Comparison of ENCODE assay signal across 13 mouse cellular contexts in the genomic region with DNA sequence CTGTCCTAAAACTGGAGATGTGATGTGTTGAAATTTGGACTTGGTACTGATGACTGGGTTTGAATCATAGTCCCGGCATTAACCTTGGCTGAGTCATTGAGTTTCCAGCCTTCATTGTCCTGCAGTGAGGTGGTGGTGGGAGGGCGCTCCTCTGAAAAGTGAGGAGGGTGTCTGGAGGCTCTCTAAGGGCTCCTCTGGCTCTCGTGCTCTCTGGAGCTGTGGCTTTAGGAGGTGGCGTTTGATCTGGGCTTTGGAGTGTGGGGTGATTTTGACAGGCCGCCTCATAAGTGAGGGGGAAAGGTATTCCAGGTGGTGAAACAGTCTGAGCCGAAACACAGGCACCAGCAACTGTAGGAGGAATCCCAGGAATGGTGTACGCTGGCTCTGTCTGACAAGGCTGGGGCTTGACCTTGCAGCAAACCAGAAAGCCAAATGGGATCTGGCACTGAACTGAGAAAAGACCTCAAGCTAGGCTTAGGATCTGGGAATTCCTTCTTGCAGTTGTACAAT.
A peak's percentile ranks its signal among the peaks of the same experiment; 100 is the strongest.
DNase-seq lines count a peak whose midpoint lies in the region; ATAC-seq and TF ChIP-seq lines count a peak whose summit lies in the region.
"Had no signal": no experiment of that assay in that cellular context is flagged by ENCODE, and none has a peak within 500 bp of the region (broad histone marks: within the 10 kb centered on the region; RNA-seq: fewer than 3 reads in every experiment).

No protein-coding gene starts in this region.

- intact Hi-C loops in left cerebral cortex, postnatal 14 days (cut with DNase I) = no loop called here

- peak overlapping the region; percentile 37 for H3K4me2 ChIP-seq in heart, embryonic 13.5 days
- no peak overlapping the region for H3K4me2 ChIP-seq in midbrain, embryonic 15.5 days
- no peak overlapping the region for H3K4me2 ChIP-seq in midbrain, postnatal 0 days (ENCODE audit: low read depth, low read length, poor library complexity, severe bottlenecking)
- no peak overlapping the region for H3K4me2 ChIP-seq in limb, embryonic 14.5 days (replicated peaks; ENCODE audit: low read depth, low read length, severe bottlenecking)

- peaks cover 16% of the 10 kb centered on the region for H3K36me3 ChIP-seq in heart, embryonic 13.5 days
- 0 out of 2 replicates have a peak, but pooled peaks cover 3% of the 10 kb centered on the region for H3K36me3 ChIP-seq in midbrain, embryonic 15.5 days (replicated peaks)
- H3K36me3 ChIP-seq in midbrain, postnatal 0 days (ENCODE audit: insufficient read depth, low read length) = 0 out of 2 replicates have a peak, but pooled peaks cover 3% of the 10 kb centered on the region
- no peaks in the 10 kb centered on the region for H3K36me3 ChIP-seq in limb, embryonic 14.5 days (ENCODE audit: control insufficient read depth, insufficient read depth, low read length)

- no peaks in the 10 kb centered on the region for H3K27me3 ChIP-seq in heart, embryonic 13.5 days (replicated peaks)
- no peaks in the 10 kb centered on the region for H3K27me3 ChIP-seq in midbrain, embryonic 15.5 days (replicated peaks)
- H3K27me3 ChIP-seq in midbrain, postnatal 0 days (ENCODE audit: insufficient read depth, low read length) = no peaks in the 10 kb centered on the region
- H3K27me3 ChIP-seq in limb, embryonic 14.5 days (ENCODE audit: control insufficient read depth, insufficient read depth, low read length) = no peaks in the 10 kb centered on the region

- H3K27ac ChIP-seq in heart, embryonic 13.5 days (replicated peaks) = peak overlapping the region; percentile 82
- H3K27ac ChIP-seq in midbrain, embryonic 15.5 days = peak overlapping the region; percentile 49
- H3K27ac ChIP-seq in midbrain, postnatal 0 days (ENCODE audit: low read depth, low read length) = no peak overlapping the region
- 0 out of 2 replicates have a peak overlapping the region, but pooled peaks have one; percentile 28 for H3K27ac ChIP-seq in limb, embryonic 14.5 days (replicated peaks; ENCODE audit: low read depth, low read length)
- H3K27ac ChIP-seq: liver, embryonic 14.5 days had no signal

- H3K4me1 ChIP-seq in heart, embryonic 13.5 days = peaks cover 23% of the 10 kb centered on the region
- peaks cover 14% of the 10 kb centered on the region for H3K4me1 ChIP-seq in midbrain, embryonic 15.5 days
- 0 out of 2 replicates have a peak, but pooled peaks cover 4% of the 10 kb centered on the region for H3K4me1 ChIP-seq in midbrain, postnatal 0 days (ENCODE audit: insufficient read depth, low read length)
- H3K4me1 ChIP-seq in limb, embryonic 14.5 days (ENCODE audit: control insufficient read depth, insufficient read depth, low read length) = peaks cover 25% of the 10 kb centered on the region

- H3K4me3 ChIP-seq in heart, embryonic 13.5 days = no peak overlapping the region
- no peak overlapping the region for H3K4me3 ChIP-seq in midbrain, embryonic 15.5 days
- no peak overlapping the region for H3K4me3 ChIP-seq in midbrain, postnatal 0 days (ENCODE audit: low read depth, low read length)
- no peak overlapping the region for H3K4me3 ChIP-seq in limb, embryonic 14.5 days (replicated peaks; ENCODE audit: low read length)

- no peak for DNase-seq in heart, adult 11 months
- no peak for DNase-seq in midbrain, postnatal 0 days (ENCODE audit: low spot score)
- peak; percentile 42 for DNase-seq in adrenal gland, postnatal 25 days
- no peak for DNase-seq in limb, embryonic 14.5 days (ENCODE audit: low spot score)
- no peak for DNase-seq in left cerebral cortex, postnatal 14 days (ENCODE audit: low spot score in 2 of 2)
- DNase-seq in spleen, postnatal 4 days (ENCODE audit: low spot score in 2 of 2) = no peak
- DNase-seq: cerebellum, adult 8-10 months; gastrocnemius, postnatal 10 days; right cerebral cortex, postnatal 4 days had no signal

- peak; percentile 62; the same call in 1 of the 2 replicates for ATAC-seq in heart, embryonic 13.5 days (ENCODE audit: extremely low read depth, insufficient number of reproducible peaks, low FRiP score, low TSS enrichment)
- no peak; the same call in 1 of the 2 replicates for ATAC-seq in midbrain, embryonic 15.5 days (replicated peaks)
- ATAC-seq in midbrain, postnatal 0 days (ENCODE audit: low FRiP score) = no peak
- ATAC-seq in limb, embryonic 14.5 days (ENCODE audit: low FRiP score, low read depth) = peak; percentile 20; the same call in 1 of the 2 replicates
- ATAC-seq: intestine, embryonic 16.5 days had no signal

- TF ChIP-seq POLR2A in limb, embryonic 14.5 days (IDR thresholded peaks at IDR 0.05; ENCODE audit: borderline replicate concordance, extremely low read depth, insufficient read depth, insufficient read length) = no peak

- H3K9ac ChIP-seq in heart, embryonic 13.5 days = peak overlapping the region; percentile 0; the same call in 1 of the 2 replicates
- no peak overlapping the region for H3K9ac ChIP-seq in midbrain, embryonic 15.5 days
- no peak overlapping the region for H3K9ac ChIP-seq in midbrain, postnatal 0 days (replicated peaks; ENCODE audit: low read length, poor library complexity, severe bottlenecking)
- H3K9ac ChIP-seq in limb, embryonic 14.5 days (ENCODE audit: low read depth, low read length, severe bottlenecking) = no peak overlapping the region
- H3K9ac ChIP-seq: liver, embryonic 14.5 days had no signal

- no peaks in the 10 kb centered on the region for H3K9me3 ChIP-seq in heart, embryonic 13.5 days
- H3K9me3 ChIP-seq in midbrain, embryonic 15.5 days = no peaks in the 10 kb centered on the region
- no peaks in the 10 kb centered on the region for H3K9me3 ChIP-seq in midbrain, postnatal 0 days (ENCODE audit: low read length)
- no peaks in the 10 kb centered on the region for H3K9me3 ChIP-seq in limb, embryonic 14.5 days (ENCODE audit: control insufficient read depth, low read length)

- TF ChIP-seq CTCF in midbrain, postnatal 0 days (IDR thresholded peaks at IDR 0.05) = no peak

- 34% methylated on average over 7 of the region's 7 CpGs for WGBS in heart, embryonic 13.5 days
- WGBS in midbrain, embryonic 15.5 days = 80% methylated on average over 7 of the region's 7 CpGs
- WGBS in midbrain, postnatal 0 days = 85% methylated on average over 7 of the region's 7 CpGs
- WGBS in limb, embryonic 14.5 days = 38% methylated on average over 7 of the region's 7 CpGs

Comparison
In these comparisons a context has a peak if more than half of its experiments do, and no peak if none do; other contexts are left out.
1. ATAC-seq: peak in heart, embryonic 13.5 days (single experiment) and limb, embryonic 14.5 days (single experiment); none in midbrain, embryonic 15.5 days (single experiment) and midbrain, postnatal 0 days (single experiment).